Mouse (Mus musculus) naive thymus-derived CD4-positive, alpha-beta T cell, adult 5 months (primary cell): Measurements from ENCODE around the gene Ddi1. TPM values are rescaled to one million over a fixed set of nuclear protein-coding genes. Genes with fewer than 3 reads are reported as not detected.

Experiments
- polyA plus RNA-seq: library from polyadenylated mRNA; unstranded; fragments of 100-300 nt; shearing (Covaris generic); gene quantifications from one replicate; pipeline ENCODE4 v1.2.1, GENCODE M21; 2017

Gene Ddi1
- not detected for polyA plus RNA-seq

DNA sequence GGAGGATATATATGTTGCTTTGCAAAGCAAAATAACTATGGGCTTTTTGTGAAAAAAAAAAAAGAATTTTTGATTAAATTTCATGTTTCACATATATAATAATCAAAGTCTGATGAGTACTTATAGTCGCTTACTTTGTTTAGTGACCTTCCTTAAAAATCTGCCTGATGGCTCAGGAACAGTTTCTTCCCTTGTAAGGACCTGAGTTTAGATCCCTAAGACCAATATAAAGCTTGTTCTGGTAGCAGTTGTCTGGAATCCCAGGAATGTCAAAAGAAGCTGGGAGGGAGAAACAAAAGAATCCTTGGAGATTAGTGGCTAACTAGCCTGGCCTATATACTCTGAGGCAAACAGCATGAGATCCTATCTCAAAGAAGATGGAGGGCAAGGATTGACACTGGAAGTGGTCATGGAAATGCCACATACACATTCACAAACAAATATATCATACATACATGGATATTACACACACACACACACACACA lies at the start of gene Ddi1:
Gene Ddi1 (minus strand): TSS at position 51 of the 485 bp plus-strand sequence.

Other genes with a start within 250 kb of the Ddi1 start
- gene Pdgfd, start 101.3 kb downstream of the Ddi1 start, polyA plus RNA-seq, result 0.11 TPM